In genomic region chr15:102705226-102705894, GRCm38 (mm10) we compare ENCODE assay signal across 13 mouse cellular contexts. TPM values are rescaled to one million over a fixed set of nuclear protein-coding genes. Genes with fewer than 3 reads are reported as not detected.
DNase-seq lines count a peak whose midpoint lies in the region; ATAC-seq lines count a peak whose summit lies in the region.
"Had no signal": no experiment of that assay in that cellular context is flagged by ENCODE, and none has a peak within 500 bp of the region (broad histone marks: within the 10 kb centered on the region; RNA-seq: fewer than 3 reads in every experiment).

No protein-coding gene starts in this region.

- H3K4me3 ChIP-seq in hindbrain, embryonic 13.5 days, result no peak overlapping the region
- H3K4me3 ChIP-seq in hindbrain, embryonic 11.5 days (ENCODE audit: low read depth, low read length), result no peak overlapping the region
- no peak overlapping the region for H3K4me3 ChIP-seq in midbrain, embryonic 14.5 days (replicated peaks; ENCODE audit: low read depth, low read length)
- no peak overlapping the region for H3K4me3 ChIP-seq in midbrain, embryonic 11.5 days (ENCODE audit: low read depth, low read length)
- no peak overlapping the region for H3K4me3 ChIP-seq in hindbrain, embryonic 16.5 days (ENCODE audit: low read length)
- no peak overlapping the region for H3K4me3 ChIP-seq in neural tube, embryonic 12.5 days
- H3K4me3 ChIP-seq: heart, embryonic 10.5 days; megakaryocyte, embryonic 14.5 days had no signal

- H3K27me3 ChIP-seq in hindbrain, embryonic 13.5 days, result peaks cover 11% of the 10 kb centered on the region
- no peaks in the 10 kb centered on the region for H3K27me3 ChIP-seq in hindbrain, embryonic 11.5 days (ENCODE audit: control insufficient read depth, insufficient read depth, low read length)
- H3K27me3 ChIP-seq in midbrain, embryonic 14.5 days (ENCODE audit: control insufficient read depth, insufficient read depth, low read length), result no peaks in the 10 kb centered on the region
- H3K27me3 ChIP-seq in midbrain, embryonic 11.5 days (ENCODE audit: control insufficient read depth, insufficient read depth, low read length), result peaks cover 7% of the 10 kb centered on the region
- no peaks in the 10 kb centered on the region; the same call in 1 of the 2 replicates for H3K27me3 ChIP-seq in hindbrain, embryonic 16.5 days (replicated peaks; ENCODE audit: control insufficient read depth, insufficient read depth, low read length)
- H3K27me3 ChIP-seq in neural tube, embryonic 12.5 days (replicated peaks), result no peaks in the 10 kb centered on the region

- H3K9ac ChIP-seq in hindbrain, embryonic 13.5 days, result no peak overlapping the region
- no peak overlapping the region for H3K9ac ChIP-seq in hindbrain, embryonic 11.5 days (ENCODE audit: low read depth, low read length)
- no peak overlapping the region for H3K9ac ChIP-seq in midbrain, embryonic 14.5 days (replicated peaks; ENCODE audit: low read length)
- no peak overlapping the region for H3K9ac ChIP-seq in midbrain, embryonic 11.5 days (ENCODE audit: low read length)
- H3K9ac ChIP-seq in hindbrain, embryonic 16.5 days (ENCODE audit: low read depth, low read length), result no peak overlapping the region
- H3K9ac ChIP-seq in neural tube, embryonic 12.5 days, result no peak overlapping the region

- peaks cover 33% of the 10 kb centered on the region for H3K36me3 ChIP-seq in hindbrain, embryonic 13.5 days
- 0 out of 2 replicates have a peak, but pooled peaks cover 2% of the 10 kb centered on the region for H3K36me3 ChIP-seq in hindbrain, embryonic 11.5 days (ENCODE audit: control insufficient read depth, insufficient read depth, low read length)
- peaks cover 37% of the 10 kb centered on the region for H3K36me3 ChIP-seq in midbrain, embryonic 14.5 days (ENCODE audit: control insufficient read depth, insufficient read depth, low read length)
- peaks cover 5% of the 10 kb centered on the region; the same call in 1 of the 2 replicates for H3K36me3 ChIP-seq in midbrain, embryonic 11.5 days (ENCODE audit: control insufficient read depth, insufficient read depth, low read length)
- peaks cover 25% of the 10 kb centered on the region for H3K36me3 ChIP-seq in hindbrain, embryonic 16.5 days (ENCODE audit: control insufficient read depth, insufficient read depth, low read length)
- H3K36me3 ChIP-seq in neural tube, embryonic 12.5 days, result peaks cover 28% of the 10 kb centered on the region

- H3K4me1 ChIP-seq in hindbrain, embryonic 13.5 days (replicated peaks), result peaks cover 44% of the 10 kb centered on the region
- H3K4me1 ChIP-seq in hindbrain, embryonic 11.5 days (replicated peaks; ENCODE audit: control insufficient read depth, insufficient read depth, low read length), result no peaks in the 10 kb centered on the region; the same call in 1 of the 2 replicates
- 0 out of 2 replicates have a peak, but pooled peaks cover 9% of the 10 kb centered on the region for H3K4me1 ChIP-seq in midbrain, embryonic 14.5 days (ENCODE audit: control insufficient read depth, insufficient read depth, low read length)
- H3K4me1 ChIP-seq in midbrain, embryonic 11.5 days (ENCODE audit: control insufficient read depth, insufficient read depth, low read length), result peaks cover 2% of the 10 kb centered on the region
- H3K4me1 ChIP-seq in hindbrain, embryonic 16.5 days (ENCODE audit: control insufficient read depth, insufficient read depth, low read depth, low read length), result peaks cover 18% of the 10 kb centered on the region
- peaks cover 31% of the 10 kb centered on the region for H3K4me1 ChIP-seq in neural tube, embryonic 12.5 days
- H3K4me1 ChIP-seq: heart, embryonic 10.5 days had no signal

- H3K27ac ChIP-seq in hindbrain, embryonic 13.5 days, result peak overlapping the region; percentile 83
- no peak overlapping the region for H3K27ac ChIP-seq in hindbrain, embryonic 11.5 days (ENCODE audit: low read depth, low read length)
- peak overlapping the region; percentile 49 for H3K27ac ChIP-seq in midbrain, embryonic 14.5 days (replicated peaks; ENCODE audit: low read depth, low read length)
- H3K27ac ChIP-seq in midbrain, embryonic 11.5 days (ENCODE audit: low read depth, low read length), result no peak overlapping the region
- H3K27ac ChIP-seq in hindbrain, embryonic 16.5 days (ENCODE audit: low read depth, low read length), result peak overlapping the region; percentile 70
- no peak overlapping the region for H3K27ac ChIP-seq in neural tube, embryonic 12.5 days
- H3K27ac ChIP-seq: heart, embryonic 10.5 days had no signal

- no peak for DNase-seq in hindbrain, embryonic 11.5 days (ENCODE audit: low spot score)
- peak; percentile 35 for DNase-seq in midbrain, embryonic 14.5 days
- DNase-seq in midbrain, embryonic 11.5 days (ENCODE audit: low spot score, missing footprints), result no peak
- DNase-seq in testis, postnatal 14 days (ENCODE audit: low spot score), result no peak
- no peak for DNase-seq in gastrocnemius, postnatal 10 days
- DNase-seq: adrenal gland, adult 2 months; lung, adult 18-20 months; thymus, postnatal 14 days had no signal

- H3K9me3 ChIP-seq in hindbrain, embryonic 13.5 days, result no peaks in the 10 kb centered on the region
- H3K9me3 ChIP-seq in hindbrain, embryonic 11.5 days (ENCODE audit: control insufficient read depth, low read length), result no peaks in the 10 kb centered on the region
- no peaks in the 10 kb centered on the region for H3K9me3 ChIP-seq in midbrain, embryonic 14.5 days (ENCODE audit: control insufficient read depth, low read length)
- H3K9me3 ChIP-seq in midbrain, embryonic 11.5 days (ENCODE audit: control insufficient read depth, low read length), result no peaks in the 10 kb centered on the region
- no peaks in the 10 kb centered on the region for H3K9me3 ChIP-seq in hindbrain, embryonic 16.5 days (ENCODE audit: control insufficient read depth, low read length)
- H3K9me3 ChIP-seq in neural tube, embryonic 12.5 days, result no peaks in the 10 kb centered on the region
- H3K9me3 ChIP-seq: heart, embryonic 10.5 days; megakaryocyte, embryonic 14.5 days had no signal

- ATAC-seq in hindbrain, embryonic 13.5 days (ENCODE audit: low FRiP score), result peak; percentile 65; the same call in 1 of the 2 replicates
- ATAC-seq in hindbrain, embryonic 11.5 days (ENCODE audit: low FRiP score), result no peak; the same call in 1 of the 2 replicates
- ATAC-seq in midbrain, embryonic 14.5 days (ENCODE audit: low FRiP score, low TSS enrichment), result no peak
- ATAC-seq in midbrain, embryonic 11.5 days (ENCODE audit: low FRiP score), result no peak
- ATAC-seq in hindbrain, embryonic 16.5 days, result peak; percentile 70
- ATAC-seq in neural tube, embryonic 12.5 days (ENCODE audit: low FRiP score, low read depth), result peak; percentile 37; the same call in 1 of the 2 replicates

- H3K4me2 ChIP-seq in hindbrain, embryonic 13.5 days, result no peak overlapping the region
- no peak overlapping the region for H3K4me2 ChIP-seq in hindbrain, embryonic 11.5 days (replicated peaks; ENCODE audit: low read depth, low read length)
- H3K4me2 ChIP-seq in midbrain, embryonic 14.5 days (ENCODE audit: low read length), result no peak overlapping the region
- H3K4me2 ChIP-seq in midbrain, embryonic 11.5 days, result no peak overlapping the region
- no peak overlapping the region for H3K4me2 ChIP-seq in hindbrain, embryonic 16.5 days (ENCODE audit: low read length)
- no peak overlapping the region for H3K4me2 ChIP-seq in neural tube, embryonic 12.5 days (replicated peaks)

- 41% methylated on average over 9 of the region's 9 CpGs for WGBS in hindbrain, embryonic 13.5 days
- WGBS in hindbrain, embryonic 11.5 days, result 53% methylated on average over 9 of the region's 9 CpGs
- 50% methylated on average over 9 of the region's 9 CpGs for WGBS in midbrain, embryonic 14.5 days
- 62% methylated on average over 9 of the region's 9 CpGs for WGBS in midbrain, embryonic 11.5 days
- WGBS in hindbrain, embryonic 16.5 days, result 27% methylated on average over 9 of the region's 9 CpGs
- 38% methylated on average over 9 of the region's 9 CpGs for WGBS in neural tube, embryonic 12.5 days

RNA-seq across cellular contexts. Expression of gene Calcoco1, which starts 16.6 kb away (rescaled TPM):
- 41.8 and 42.3 TPM in 2 replicates for polyA plus RNA-seq in hindbrain, embryonic 13.5 days (2015; fragmentation: Nextera tagmentation; extraction: Ambion mirVana)
- 26.2 and 30.1 TPM in 2 replicates for polyA plus RNA-seq in hindbrain, embryonic 11.5 days (2014; fragmentation: Nextera tagmentation; extraction: Ambion mirVana)
- 30.6 and 36.5 TPM in 2 replicates for polyA plus RNA-seq in midbrain, embryonic 14.5 days (2014; fragmentation: Nextera tagmentation; extraction: Ambion mirVana)
- 27.5 and 28.3 TPM in 2 replicates for polyA plus RNA-seq in midbrain, embryonic 11.5 days (2014; fragmentation: Nextera tagmentation; extraction: Ambion mirVana)
- polyA plus RNA-seq in hindbrain, embryonic 16.5 days (2015; fragmentation: Nextera tagmentation; extraction: Ambion mirVana), result 34.6 and 40.9 TPM in 2 replicates
- polyA plus RNA-seq in neural tube, embryonic 12.5 days (2016; fragmentation: Nextera tagmentation; extraction: Ambion mirVana), result 39.1 and 47.3 TPM in 2 replicates
- 10 to 100 TPM; 45.0 to 51.1 TPM for total RNA-seq in gastrocnemius, postnatal 10 days (2021)

RNA-seq across cellular contexts. Expression of gene Atp5g2, which starts 33.2 kb away (rescaled TPM):
- 48.7 and 56.4 TPM in 2 replicates for polyA plus RNA-seq in hindbrain, embryonic 13.5 days (2015; fragmentation: Nextera tagmentation; extraction: Ambion mirVana)
- polyA plus RNA-seq in hindbrain, embryonic 11.5 days (2014; fragmentation: Nextera tagmentation; extraction: Ambion mirVana), result 57.6 and 66.0 TPM in 2 replicates
- 69.8 and 72.3 TPM in 2 replicates for polyA plus RNA-seq in midbrain, embryonic 14.5 days (2014; fragmentation: Nextera tagmentation; extraction: Ambion mirVana)
- 67.4 and 71.3 TPM in 2 replicates for polyA plus RNA-seq in midbrain, embryonic 11.5 days (2014; fragmentation: Nextera tagmentation; extraction: Ambion mirVana)
- polyA plus RNA-seq in hindbrain, embryonic 16.5 days (2015; fragmentation: Nextera tagmentation; extraction: Ambion mirVana), result 41.0 and 50.2 TPM in 2 replicates
- 61.1 and 62.7 TPM in 2 replicates for polyA plus RNA-seq in neural tube, embryonic 12.5 days (2016; fragmentation: Nextera tagmentation; extraction: Ambion mirVana)
- 10 to 100 TPM; 34.2 to 41.1 TPM for total RNA-seq in gastrocnemius, postnatal 10 days (2021)

Comparison
In these comparisons a context has a peak if more than half of its experiments do, and no peak if none do; other contexts are left out.
1. ATAC-seq: peak in hindbrain, embryonic 13.5 days (single experiment), hindbrain, embryonic 16.5 days (single experiment) and neural tube, embryonic 12.5 days (single experiment); none in hindbrain, embryonic 11.5 days (single experiment), midbrain, embryonic 14.5 days (single experiment) and midbrain, embryonic 11.5 days (single experiment).
2. H3K27ac ChIP-seq: peak in hindbrain, embryonic 13.5 days (single experiment), midbrain, embryonic 14.5 days (single experiment) and hindbrain, embryonic 16.5 days (single experiment); none in hindbrain, embryonic 11.5 days (single experiment), midbrain, embryonic 11.5 days (single experiment) and neural tube, embryonic 12.5 days (single experiment).